ENCODE assay signal across 20 mouse cellular contexts in the genomic region with DNA sequence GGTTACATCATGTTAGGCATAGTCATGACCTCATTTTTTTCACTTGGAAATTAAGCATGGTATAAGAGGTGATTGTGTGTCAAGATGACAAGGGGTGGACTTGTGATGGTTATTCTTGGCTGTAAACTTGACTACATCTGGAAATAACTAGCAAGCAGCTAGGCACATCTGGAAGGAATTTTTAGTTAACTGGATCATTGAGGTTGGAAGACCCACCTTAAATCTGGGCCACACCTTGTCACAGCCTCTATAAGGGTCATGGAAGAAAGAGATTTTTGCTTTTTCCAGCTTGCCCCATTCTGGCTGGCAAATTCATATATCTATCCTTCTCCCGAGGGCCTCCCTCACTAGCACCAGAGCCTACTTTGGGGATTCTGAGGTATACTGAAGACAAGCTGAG. TPM values are rescaled to one million over a fixed set of nuclear protein-coding genes. Genes with fewer than 3 reads are reported as not detected.
"Had no signal": no experiment of that assay in that cellular context is flagged by ENCODE, and none has a peak within 500 bp of the region (broad histone marks: within the 10 kb centered on the region; RNA-seq: fewer than 3 reads in every experiment).

No protein-coding gene starts in this region.

- ATAC-seq: liver, postnatal 0 days; lung, postnatal 0 days; midbrain, embryonic 13.5 days had no signal

- H3K4me3 ChIP-seq: layer of hippocampus, adult 2 months; left cerebral cortex, adult 2 months; limb, embryonic 15.5 days; midbrain, embryonic 10.5 days; midbrain, embryonic 13.5 days had no signal

- DNase-seq: kidney, adult 18-20 months; kidney, adult 9 months; kidney, postnatal 25 days; layer of hippocampus, adult 9-11 months; left cerebral cortex, postnatal 4 days; liver, postnatal 0 days had no signal

- H3K9me3 ChIP-seq: limb, embryonic 15.5 days; midbrain, embryonic 10.5 days; midbrain, embryonic 13.5 days had no signal

- H3K36me3 ChIP-seq: limb, embryonic 15.5 days had no signal

- H3K27ac ChIP-seq: layer of hippocampus, adult 2 months; left cerebral cortex, adult 2 months; limb, embryonic 15.5 days; liver, embryonic 14.5 days; macrophage; midbrain, embryonic 10.5 days; midbrain, embryonic 13.5 days had no signal

- H3K9ac ChIP-seq: limb, embryonic 15.5 days; liver, embryonic 14.5 days; liver, postnatal 0 days; lung, embryonic 14.5 days; midbrain, embryonic 13.5 days had no signal

- H3K27me3 ChIP-seq: limb, embryonic 15.5 days had no signal

- H3K4me2 ChIP-seq: limb, embryonic 15.5 days; liver, embryonic 11.5 days had no signal

RNA-seq across cellular contexts. Expression of a gene that starts 17.7 kb away (rescaled TPM):
- polyA plus RNA-seq: kidney, embryonic 16.5 days; limb, embryonic 15.5 days; liver, embryonic 11.5 days; lung, postnatal 0 days; macrophage; midbrain, embryonic 10.5 days; neural tube, embryonic 11.5 days; small intestine, adult 2 months; testis, adult 2 months had no signal
